Mouse (Mus musculus) T-cell, adult 2 months (primary cell): ENCODE measurements around the gene Sugt1.

Experiments
- DNase-seq: peaks from one replicate; pipeline ENCODE4 v3.0.0; 2022; ENCODE audit warnings: low spot score

Gene Sugt1

DNA sequence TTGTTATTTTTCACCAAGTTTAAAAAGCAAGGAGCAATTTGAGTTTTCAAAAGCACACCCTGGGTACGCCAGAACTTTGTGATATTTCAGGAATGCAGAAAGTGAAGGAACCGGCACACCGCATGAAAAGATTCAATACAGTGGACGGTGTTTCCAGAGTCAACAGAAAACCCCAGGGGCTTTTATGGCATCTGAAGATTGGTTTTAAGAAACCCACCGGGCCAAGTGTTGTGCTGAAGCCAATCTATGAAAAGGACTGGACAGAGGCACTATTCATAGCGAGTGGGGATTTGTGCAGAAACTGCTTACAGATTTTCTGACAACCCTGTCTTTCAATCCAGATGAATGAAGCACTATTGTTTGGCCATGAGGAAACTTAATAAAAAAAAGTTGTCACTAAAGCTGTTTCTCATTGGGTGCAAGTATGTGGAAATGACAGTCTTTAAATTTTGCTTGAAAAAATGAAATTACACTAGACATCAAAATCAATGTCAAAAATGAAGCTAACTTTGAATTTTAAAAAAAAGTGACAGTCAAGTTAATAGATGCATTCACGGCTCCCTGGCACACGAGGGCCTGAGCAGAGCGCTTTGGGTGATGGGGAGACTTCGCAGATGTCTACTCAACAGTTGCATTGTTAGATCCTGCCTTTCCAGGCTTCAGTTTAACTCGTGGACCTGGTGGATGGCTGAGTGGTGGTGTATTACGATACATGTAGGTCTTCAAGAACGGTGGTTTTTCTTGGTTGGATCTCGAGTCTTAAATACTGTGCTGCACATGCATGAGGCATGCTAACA is 90.6 kb downstream of the Sugt1 start:
- DNase-seq, result no peak

DNA sequence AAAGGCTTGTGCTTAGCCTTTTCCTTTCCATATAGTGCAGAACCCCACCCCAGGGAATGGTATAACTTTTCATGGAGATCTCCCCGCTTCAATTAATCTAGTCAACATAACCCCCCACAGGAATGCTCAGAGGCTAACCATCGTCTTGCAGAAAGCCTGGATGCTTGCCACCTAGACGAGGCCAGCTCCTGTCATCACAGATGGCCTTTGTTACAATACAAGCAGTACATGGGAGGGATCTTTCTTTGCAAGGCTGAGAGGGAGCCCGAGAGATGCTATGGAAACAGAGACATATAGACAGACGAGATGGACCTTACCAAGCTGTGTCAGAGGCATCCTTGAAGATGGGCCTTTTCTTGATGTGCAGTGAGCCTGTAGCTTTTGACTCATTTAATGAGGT is 93.2 kb downstream of the Sugt1 start:
- DNase-seq, result no peak
